Mouse (Mus musculus) hindbrain, embryonic 12.5 days (tissue): ENCODE results near the gene Ptcd2. TPM values are rescaled to one million over a fixed set of nuclear protein-coding genes. Genes with fewer than 3 reads are reported as not detected.

Source experiments
- ATAC-seq: fragments of 200-750 bp; cut with Nextera tagmentation; 2 replicates; pipeline ENCODE4 v1.8.0; 2017; ENCODE audit warnings: moderate TSS enrichment; ENCODE audit not compliant: low FRiP score
- H3K27ac ChIP-seq: fragments of 300-500 bp; sonication (generic); 2 replicates; pipeline ENCODE4 v1.5.1; 2016; ENCODE audit warnings: mild to moderate bottlenecking
- H3K27me3 ChIP-seq: fragments of 300-500 bp; sonication (generic); 2 replicates; pipeline ENCODE4 v1.6.1; 2016; ENCODE audit warnings: mild to moderate bottlenecking
- H3K36me3 ChIP-seq: fragments of 300-500 bp; sonication (generic); 2 replicates; pipeline ENCODE4 v1.6.1; 2016; ENCODE audit warnings: mild to moderate bottlenecking
- H3K4me1 ChIP-seq: fragments of 300-500 bp; sonication (generic); 2 replicates; pipeline ENCODE4 v1.6.1; 2016
- H3K4me2 ChIP-seq: fragments of 300-500 bp; sonication (generic); replicated peaks from 2 replicates; pipeline ENCODE4 v1.6.1; 2016; ENCODE audit warnings: mild to moderate bottlenecking
- H3K4me3 ChIP-seq: fragments of 300-500 bp; sonication (generic); 2 replicates; pipeline ENCODE4 v1.5.1; 2016; ENCODE audit warnings: mild to moderate bottlenecking
- H3K9ac ChIP-seq: fragments of 300-500 bp; sonication (generic); 2 replicates; pipeline ENCODE4 v1.6.1; 2016; ENCODE audit warnings: mild to moderate bottlenecking, moderate library complexity
- H3K9me3 ChIP-seq: fragments of 300-500 bp; sonication (generic); replicated peaks from 2 replicates; pipeline ENCODE4 v1.6.1; 2016; ENCODE audit warnings: mild to moderate bottlenecking
- WGBS: fragments of 180-500 bp; shearing (Covaris S2); methylation state at CpG from one replicate; pipeline ENCODE4 v1.1.7; 2016; 5-methylcytosine and 5-hydroxymethylcytosine counted together
- polyA plus RNA-seq: library from polyadenylated mRNA; unstranded; fragments of >200 nt; fragmentation: Nextera tagmentation; extraction: Ambion mirVana; gene quantifications from 2 replicates; pipeline ENCODE4 v1.2.1, GENCODE M21; 2016

The Ptcd2 gene
- polyA plus RNA-seq, result 45.3 and 46.2 TPM in 2 replicates

DNA sequence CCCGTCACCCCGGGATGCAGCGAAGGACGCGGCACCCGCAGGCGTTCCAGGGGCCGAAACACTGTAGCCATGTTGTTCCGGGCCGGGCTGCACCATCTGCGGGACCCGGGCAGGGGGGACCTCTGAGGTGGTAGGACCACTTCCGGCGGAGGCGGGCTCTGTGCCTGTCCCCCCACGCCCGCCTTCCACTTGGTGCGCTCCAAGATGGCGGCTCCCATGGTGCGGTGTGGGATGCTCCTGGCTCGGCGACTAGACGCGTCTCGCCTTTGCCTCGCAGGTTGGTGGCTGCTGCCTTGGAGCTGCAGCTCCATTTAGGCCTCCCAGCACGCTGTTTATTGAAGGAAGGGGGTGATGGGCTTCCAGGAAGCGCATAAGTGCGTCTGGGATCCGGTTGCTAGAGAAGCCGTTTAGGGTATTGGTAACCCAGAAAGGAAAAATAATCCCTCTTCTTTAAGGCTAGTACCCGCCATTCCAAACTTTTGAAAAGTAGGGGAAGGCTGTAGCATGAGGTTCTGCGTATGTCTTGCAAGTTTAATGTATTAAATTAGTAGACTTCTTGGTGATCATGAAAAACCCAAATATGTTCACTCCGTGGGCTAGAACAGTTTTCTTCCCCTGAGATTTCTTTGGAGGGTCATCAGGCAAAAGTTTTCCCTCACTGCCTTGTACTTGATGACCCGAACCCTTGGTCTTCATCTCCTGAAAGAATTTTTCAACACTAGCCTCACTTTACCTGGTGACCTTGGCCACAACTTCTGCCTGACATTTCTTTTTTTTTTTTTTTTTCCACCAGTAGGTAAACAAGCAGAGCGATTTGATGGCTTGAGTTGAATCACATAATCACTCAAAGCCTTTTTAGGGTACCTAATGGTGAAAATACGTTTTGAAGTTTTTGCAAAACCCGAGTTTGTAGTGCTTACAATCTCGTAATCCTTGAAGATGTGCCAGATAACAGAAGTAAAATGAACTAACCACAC lies at the start of gene Ptcd2, which contains the start of gene Mrps27:
TSS of gene Ptcd2 (minus strand) at position 107 of the 977 bp plus-strand sequence.
TSS of gene Mrps27 (plus strand) at position 188 of the 977 bp plus-strand sequence.
- H3K9me3 ChIP-seq, result no peaks in the 10 kb centered on the region
- peak within 1 kb of the TSS; percentile 88 for H3K27ac ChIP-seq
- H3K4me1 ChIP-seq, result peaks cover 14% of the 10 kb centered on the region
- peak; percentile 98 for ATAC-seq
- H3K27me3 ChIP-seq, result no peaks in the 10 kb centered on the region
- peaks cover 35% of the 10 kb centered on the region for H3K36me3 ChIP-seq
- peak within 1 kb of the TSS; percentile 87 for H3K4me3 ChIP-seq
- 4% methylated on average over 39 of the region's 39 CpGs for WGBS
- H3K4me2 ChIP-seq, result peak within 1 kb of the TSS; percentile 85
- H3K9ac ChIP-seq, result peak within 1 kb of the TSS; percentile 82

DNA sequence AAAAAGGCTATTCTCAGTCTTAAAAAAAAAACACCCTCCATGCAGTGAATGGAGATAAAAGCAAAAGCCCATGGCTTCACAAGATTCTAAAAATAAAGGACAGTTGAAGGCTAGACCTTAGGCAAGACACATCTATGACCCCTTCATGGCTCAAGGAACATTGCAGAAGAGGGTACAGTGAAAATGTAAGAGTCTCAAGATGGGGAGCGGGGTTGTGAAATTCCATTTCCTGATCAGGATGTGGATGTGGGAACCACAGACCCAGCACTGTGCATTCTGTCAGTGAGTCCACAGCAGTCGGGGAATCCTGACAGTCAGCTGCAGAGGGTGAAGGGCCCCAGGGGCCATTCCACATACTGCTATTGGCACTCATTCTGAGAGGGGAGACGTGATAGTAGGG lies 48.6 kb upstream of the Ptcd2 start:
- no peak overlapping the region for H3K27ac ChIP-seq
- no peaks in the 10 kb centered on the region for H3K36me3 ChIP-seq
- no peaks in the 10 kb centered on the region for H3K27me3 ChIP-seq
- no peak overlapping the region for H3K4me3 ChIP-seq
- no peaks in the 10 kb centered on the region for H3K9me3 ChIP-seq
- no peak overlapping the region for H3K9ac ChIP-seq
- H3K4me1 ChIP-seq, result peaks cover 21% of the 10 kb centered on the region
- WGBS, result 84% methylated on average over 3 of the region's 3 CpGs
- ATAC-seq, result no peak
- no peak overlapping the region for H3K4me2 ChIP-seq

DNA sequence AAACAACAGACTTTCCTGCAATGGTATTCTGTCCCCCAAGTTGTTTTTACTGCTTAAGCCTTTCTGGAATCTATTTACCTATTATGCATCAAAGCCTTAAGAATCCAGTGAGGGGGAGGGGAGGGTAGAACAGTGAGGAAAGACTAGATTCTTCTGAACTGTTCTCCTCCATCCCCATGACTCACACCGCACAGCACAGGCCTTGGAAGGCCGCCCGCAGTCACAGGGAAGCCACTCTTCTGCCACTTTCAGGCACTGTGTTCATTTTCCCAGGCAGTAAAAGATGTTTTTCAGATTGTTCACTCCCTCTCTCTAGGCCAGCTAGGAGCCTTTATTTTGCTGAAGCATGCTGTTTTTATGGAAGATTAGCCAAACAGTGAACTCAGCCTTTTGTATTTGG lies 46.9 kb upstream of the Ptcd2 start:
- 0 out of 2 replicates have a peak overlapping the region, but pooled peaks have one; percentile 44 for H3K27ac ChIP-seq
- H3K36me3 ChIP-seq, result no peaks in the 10 kb centered on the region
- H3K9me3 ChIP-seq, result no peaks in the 10 kb centered on the region
- no peaks in the 10 kb centered on the region for H3K27me3 ChIP-seq
- 88% methylated on average over 3 of the region's 3 CpGs for WGBS
- no peak overlapping the region for H3K4me3 ChIP-seq
- no peak overlapping the region for H3K4me2 ChIP-seq
- no peak overlapping the region for H3K9ac ChIP-seq
- peaks cover 12% of the 10 kb centered on the region for H3K4me1 ChIP-seq
- ATAC-seq, result no peak

DNA sequence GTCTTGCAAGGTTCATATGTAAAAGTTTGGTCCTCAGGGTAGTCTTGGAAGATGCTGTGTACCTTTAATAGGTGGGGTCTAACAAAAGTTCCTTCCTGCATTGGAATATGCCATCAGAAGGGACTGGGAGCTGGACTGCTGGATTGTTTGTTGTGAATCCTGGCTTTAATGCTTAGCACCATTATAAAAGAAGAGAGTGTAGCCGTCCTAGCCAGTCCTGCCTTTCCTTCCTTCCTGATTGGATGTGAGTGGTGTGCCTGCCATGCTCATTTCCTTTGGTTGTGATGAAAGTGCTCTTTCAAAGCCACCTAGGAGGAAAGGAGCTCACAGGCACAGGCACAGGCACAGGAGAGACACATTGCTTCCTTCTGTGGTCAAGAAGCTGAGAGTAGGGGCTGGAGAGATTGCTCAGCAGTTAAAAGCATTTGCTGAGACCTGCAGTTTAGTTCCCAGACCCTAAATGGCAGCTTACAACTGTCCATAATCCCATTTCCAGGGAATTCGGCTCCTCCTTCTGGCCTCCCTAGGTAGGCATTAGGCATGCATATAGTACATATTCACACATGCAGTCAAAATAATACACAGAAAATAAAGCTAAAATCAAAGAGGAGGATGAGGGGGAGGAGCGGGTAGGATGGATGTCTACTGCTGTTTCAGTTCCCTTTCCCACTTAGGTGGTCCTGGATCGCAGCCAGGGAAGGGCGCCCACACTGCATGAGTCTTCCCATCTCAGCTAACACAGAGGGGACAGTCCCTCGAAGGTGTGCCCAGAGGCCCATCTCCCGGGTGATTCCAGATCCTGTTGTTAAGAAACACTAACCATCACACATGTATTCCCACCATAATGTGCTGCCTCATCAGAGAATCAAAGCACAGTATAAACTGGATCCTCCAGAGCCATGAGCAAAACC lies 43.7 kb upstream of the Ptcd2 start:
- no peaks in the 10 kb centered on the region for H3K9me3 ChIP-seq
- no peak overlapping the region for H3K4me2 ChIP-seq
- 0 out of 2 replicates have a peak, but pooled peaks cover 4% of the 10 kb centered on the region for H3K4me1 ChIP-seq
- no peak overlapping the region for H3K9ac ChIP-seq
- 76% methylated on average over 7 of the region's 7 CpGs for WGBS
- no peaks in the 10 kb centered on the region for H3K36me3 ChIP-seq
- no peak overlapping the region for H3K27ac ChIP-seq
- H3K27me3 ChIP-seq, result no peaks in the 10 kb centered on the region
- no peak for ATAC-seq
- H3K4me3 ChIP-seq, result no peak overlapping the region

DNA sequence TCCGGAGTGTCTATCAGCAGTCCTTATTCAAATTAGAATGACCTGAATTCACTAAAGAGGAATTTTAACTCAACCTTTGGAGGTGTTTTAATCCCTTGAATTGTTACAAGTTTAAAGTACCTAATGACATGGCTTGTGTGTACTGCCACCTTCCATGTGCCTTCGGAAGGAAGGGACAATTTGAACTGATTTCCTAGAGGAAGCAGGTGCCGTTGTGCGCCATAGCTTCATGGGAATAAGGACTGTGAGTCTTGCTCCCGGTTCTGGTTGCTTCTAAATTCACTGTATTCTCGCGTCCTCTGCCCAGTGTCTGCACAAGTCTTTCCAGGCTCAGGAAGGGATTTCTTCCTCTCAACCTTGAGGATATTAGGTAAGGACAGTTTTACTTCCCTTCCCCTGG lies 41.8 kb upstream of the Ptcd2 start:
- Histone ChIP-seq H3K36me3 (no peaks in the 10 kb centered on the region), H3K9me3 (no peaks in the 10 kb centered on the region), H3K4me1 (0 out of 2 replicates have a peak, but pooled peaks cover 4% of the 10 kb centered on the region), H3K27me3 (no peaks in the 10 kb centered on the region), H3K4me3 (no peak overlapping the region), H3K9ac (no peak overlapping the region), H3K27ac (no peak overlapping the region), H3K4me2 (no peak overlapping the region)
- WGBS, result 87% methylated on average over 7 of the region's 7 CpGs
- no peak for ATAC-seq

DNA sequence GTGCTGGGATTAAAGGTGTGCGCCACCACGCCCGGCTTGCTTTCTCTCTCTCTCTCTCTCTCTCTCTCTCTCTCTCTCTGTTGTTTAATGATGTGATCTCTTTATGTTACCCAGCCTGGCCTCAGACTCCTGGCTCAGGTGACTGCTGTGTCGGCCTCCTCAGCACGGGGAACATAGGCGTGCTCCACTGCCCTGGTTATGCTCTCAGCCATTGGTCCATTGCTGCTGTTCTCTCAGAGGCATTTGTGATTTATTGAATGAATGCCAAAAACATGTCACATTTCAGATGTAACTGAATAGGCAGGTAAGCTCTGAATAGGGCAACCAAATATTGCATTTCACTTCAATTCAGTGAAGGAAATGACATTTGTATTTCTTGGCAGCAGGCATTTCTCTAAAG lies 41.4 kb upstream of the Ptcd2 start:
- Histone ChIP-seq H3K27me3 (no peaks in the 10 kb centered on the region), H3K27ac (no peak overlapping the region), H3K9me3 (no peaks in the 10 kb centered on the region), H3K4me3 (no peak overlapping the region), H3K4me1 (0 out of 2 replicates have a peak, but pooled peaks cover 4% of the 10 kb centered on the region), H3K9ac (no peak overlapping the region), H3K36me3 (no peaks in the 10 kb centered on the region), H3K4me2 (no peak overlapping the region)
- 83% methylated on average over 6 of the region's 6 CpGs for WGBS
- no peak for ATAC-seq

DNA sequence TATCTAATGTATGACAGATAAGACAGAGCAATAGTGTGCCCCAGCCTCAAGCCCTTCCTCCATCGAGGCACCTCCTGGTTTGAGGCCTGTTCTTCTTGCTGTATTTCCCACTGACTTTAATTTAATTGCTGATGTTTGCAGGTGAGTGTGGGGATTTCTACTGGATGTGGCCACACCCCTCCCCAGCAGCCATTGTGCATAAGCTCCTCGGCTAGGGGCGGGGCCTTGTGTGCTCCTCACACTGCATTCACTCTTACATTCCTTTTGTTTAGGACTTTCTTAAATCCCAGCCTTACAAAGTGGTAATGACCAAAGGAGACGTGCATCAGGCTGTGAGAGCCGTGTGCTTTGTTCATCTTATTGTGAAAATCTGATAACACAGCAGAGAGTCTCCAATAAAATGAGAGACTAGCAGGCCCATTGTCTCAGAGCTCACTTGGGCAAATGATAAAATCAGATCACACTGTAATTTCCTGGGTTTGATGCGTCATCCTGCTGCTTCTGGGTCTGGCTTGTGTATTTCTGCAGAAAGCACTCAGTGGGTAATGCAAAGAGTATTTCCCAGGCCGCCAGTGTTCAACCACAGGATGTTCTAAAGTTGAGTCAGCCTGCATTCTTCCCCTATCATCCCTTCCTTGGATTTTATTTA lies 40.2 kb upstream of the Ptcd2 start:
- Histone ChIP-seq H3K4me2 (no peak overlapping the region), H3K27ac (no peak overlapping the region), H3K4me1 (0 out of 2 replicates have a peak, but pooled peaks cover 4% of the 10 kb centered on the region), H3K9me3 (no peaks in the 10 kb centered on the region), H3K4me3 (no peak overlapping the region), H3K9ac (no peak overlapping the region), H3K36me3 (no peaks in the 10 kb centered on the region), H3K27me3 (no peaks in the 10 kb centered on the region)
- WGBS, result 66% methylated on average over 7 of the region's 7 CpGs
- ATAC-seq, result no peak

DNA sequence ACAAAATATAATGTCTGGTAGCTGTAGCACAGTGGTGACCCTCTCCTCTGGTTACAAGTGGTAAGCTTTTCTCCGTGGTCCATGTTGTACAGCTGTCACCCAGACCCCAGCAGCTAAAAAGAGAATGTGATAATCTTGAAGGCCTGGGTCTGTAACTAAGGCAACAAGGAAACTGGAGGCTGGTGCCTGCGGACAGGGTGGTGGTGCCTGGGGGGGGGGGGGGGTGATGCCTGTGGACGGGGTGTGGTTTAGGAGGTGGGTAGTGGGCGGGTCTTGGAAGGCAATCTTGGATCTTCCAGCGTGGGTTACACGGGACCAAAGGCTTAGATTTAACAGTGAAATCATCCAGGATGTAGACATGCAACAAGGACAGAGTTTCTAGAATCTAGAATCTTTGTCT lies 37.9 kb upstream of the Ptcd2 start:
- no peak for ATAC-seq
- WGBS, result 60% methylated on average over 6 of the region's 6 CpGs

DNA sequence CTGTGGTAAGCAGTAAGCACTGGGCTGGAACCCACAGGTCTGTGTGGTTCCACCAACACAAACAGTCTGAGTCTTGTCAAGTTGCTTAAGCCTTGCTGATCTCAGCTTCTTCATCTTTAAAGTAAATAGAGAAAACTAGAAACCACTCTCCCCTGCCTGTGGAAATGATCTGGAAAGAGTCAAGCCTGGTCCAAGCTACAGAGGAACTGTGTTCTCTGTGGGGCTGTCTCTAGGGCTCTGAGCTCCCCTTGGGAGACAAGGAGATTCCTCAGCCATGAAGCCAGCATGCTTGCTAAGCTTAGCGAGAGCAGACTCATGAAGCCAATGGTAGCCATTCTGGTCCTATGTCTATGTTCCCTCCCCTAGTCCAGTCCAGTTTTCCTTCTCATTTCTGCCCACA lies 33.7 kb upstream of the Ptcd2 start:
- Histone ChIP-seq H3K9me3 (no peaks in the 10 kb centered on the region), H3K9ac (no peak overlapping the region), H3K4me1 (0 out of 2 replicates have a peak, but pooled peaks cover 4% of the 10 kb centered on the region), H3K36me3 (no peaks in the 10 kb centered on the region), H3K27me3 (no peaks in the 10 kb centered on the region), H3K4me2 (no peak overlapping the region), H3K27ac (no peak overlapping the region), H3K4me3 (no peak overlapping the region)
- 82% methylated on average over 1 of the region's 1 CpGs for WGBS
- ATAC-seq, result no peak

More for the DNA sequence above, 37.9 kb upstream of the Ptcd2 start:
- Histone ChIP-seq H3K4me3 (no peak overlapping the region), H3K27ac (no peak overlapping the region), H3K9ac (no peak overlapping the region), H3K4me2 (no peak overlapping the region), H3K9me3 (no peaks in the 10 kb centered on the region), H3K4me1 (no peaks in the 10 kb centered on the region), H3K36me3 (no peaks in the 10 kb centered on the region), H3K27me3 (no peaks in the 10 kb centered on the region)

DNA sequence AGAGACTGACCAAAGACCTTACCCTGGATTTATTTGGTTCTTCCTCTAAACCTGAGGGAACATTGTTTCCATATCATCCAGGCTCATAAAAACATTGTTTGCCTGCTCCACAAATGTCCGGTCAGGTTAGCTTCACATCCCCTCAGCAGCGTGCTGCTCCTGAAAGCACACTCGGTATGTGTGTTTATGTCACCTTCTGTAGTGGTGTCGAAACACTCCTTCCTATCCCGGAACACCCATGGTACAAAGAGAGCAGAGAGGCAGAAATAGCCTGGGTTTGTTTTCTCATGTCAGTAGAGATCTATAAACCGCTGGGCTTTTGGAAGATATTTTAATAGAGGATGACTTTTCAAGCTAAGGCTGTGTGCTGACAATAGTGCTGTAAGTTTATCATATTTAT lies 32.5 kb upstream of the Ptcd2 start:
- H3K27me3 ChIP-seq, result no peaks in the 10 kb centered on the region
- no peak overlapping the region for H3K4me3 ChIP-seq
- ATAC-seq, result no peak
- 0 out of 2 replicates have a peak, but pooled peaks cover 5% of the 10 kb centered on the region for H3K4me1 ChIP-seq
- no peak overlapping the region for H3K4me2 ChIP-seq
- H3K36me3 ChIP-seq, result no peaks in the 10 kb centered on the region
- H3K27ac ChIP-seq, result no peak overlapping the region
- 93% methylated on average over 6 of the region's 6 CpGs for whole genome bisulfite sequencing
- no peak overlapping the region for H3K9ac ChIP-seq
- no peaks in the 10 kb centered on the region for H3K9me3 ChIP-seq

DNA sequence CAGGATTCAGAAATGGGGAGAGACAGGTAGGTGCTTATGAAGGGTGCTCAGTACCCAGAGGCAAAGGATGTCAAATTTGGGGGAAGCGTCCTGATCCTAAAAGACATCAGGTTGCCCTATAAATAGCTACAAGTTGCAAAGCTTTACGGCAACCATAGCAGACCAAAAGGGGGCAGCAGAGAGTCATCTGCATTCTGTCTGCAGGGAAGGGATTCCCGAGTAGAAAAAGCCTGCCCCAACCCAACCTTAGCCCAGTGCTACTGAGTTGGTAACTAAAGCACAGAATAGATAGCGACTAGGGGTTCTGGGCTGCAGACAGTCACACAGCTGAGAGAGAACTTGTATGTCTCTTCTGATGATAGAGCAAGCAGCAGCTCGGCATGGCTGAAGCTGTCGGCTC lies 31.0 kb upstream of the Ptcd2 start:
- Histone ChIP-seq H3K36me3 (no peaks in the 10 kb centered on the region), H3K4me3 (no peak overlapping the region), H3K4me2 (no peak overlapping the region), H3K27ac (no peak overlapping the region), H3K27me3 (no peaks in the 10 kb centered on the region), H3K9ac (no peak overlapping the region), H3K4me1 (0 out of 2 replicates have a peak, but pooled peaks cover 5% of the 10 kb centered on the region), H3K9me3 (no peaks in the 10 kb centered on the region)
- ATAC-seq, result peak; percentile 52
- WGBS, result 38% methylated on average over 6 of the region's 6 CpGs
